Mouse (Mus musculus) c-Kit-positive CD71-negative TER-119-negative erythroid progenitor cells, embryonic 14.5 days (primary cell): Measurements from ENCODE around the gene Acta2.

Experiments
- DNase-seq: peaks from one replicate; pipeline ENCODE4 v3.0.0-alpha.2; 2013; ENCODE audit warnings: low read depth

Acta2 gene

DNA sequence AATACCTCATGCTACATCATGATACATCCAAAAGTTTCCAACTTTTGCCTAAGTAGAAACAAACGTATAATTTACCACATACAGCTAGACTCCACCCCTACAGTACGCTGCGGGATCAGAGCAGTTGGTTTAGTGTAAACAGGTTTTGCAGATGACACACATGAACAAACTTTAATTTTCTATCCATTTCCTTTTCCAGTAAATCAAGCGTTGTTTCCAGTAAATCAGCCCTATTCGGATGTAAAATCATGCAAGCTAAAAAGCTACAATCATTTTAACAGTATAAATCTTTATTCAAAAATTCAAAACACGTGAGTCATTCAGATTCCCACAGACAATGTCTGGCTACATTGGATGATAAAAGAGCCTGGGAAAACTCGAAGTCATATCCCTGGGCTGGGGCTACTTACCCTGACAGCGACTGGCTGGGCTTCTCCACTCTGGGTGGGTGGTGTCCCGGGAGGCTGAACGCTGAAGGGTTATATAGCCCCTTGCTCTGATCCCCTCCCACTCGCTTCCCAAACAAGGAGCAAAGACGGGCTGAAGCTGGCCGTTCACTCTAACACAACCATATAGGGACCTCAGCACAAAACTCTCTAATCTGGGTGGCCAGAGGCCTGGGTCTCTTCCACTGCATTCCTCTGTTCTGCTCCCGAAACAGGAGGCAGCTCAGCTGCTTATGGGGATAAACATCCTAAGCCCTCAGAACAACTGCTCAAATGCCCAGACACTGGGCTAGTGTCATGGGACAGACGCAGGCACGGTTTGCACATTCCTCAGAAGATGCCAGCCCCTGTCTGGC is at the start of gene Acta2:
Gene Acta2, minus strand, starts transcription at position 711 of the 802 bp plus-strand sequence.
- DNase-seq, result no peak

DNA sequence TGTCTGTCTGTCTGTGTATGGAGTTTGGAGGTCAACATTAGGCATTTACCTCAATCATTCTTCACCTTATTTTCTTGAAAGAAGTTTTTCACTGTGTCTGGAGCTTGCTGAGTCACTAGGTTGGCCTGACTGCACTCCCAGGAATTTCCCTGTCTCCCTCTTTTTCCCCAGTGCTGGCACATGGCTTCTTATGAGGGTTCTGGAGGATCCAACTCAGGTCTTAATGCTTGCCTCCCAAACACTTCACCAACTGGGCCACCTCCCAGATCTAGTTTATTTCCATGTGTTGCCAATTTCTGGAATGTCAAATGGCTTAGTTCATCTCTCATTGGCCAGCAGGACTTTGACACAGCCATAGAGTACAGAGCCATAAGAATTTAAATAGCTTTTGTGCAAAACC is 49.5 kb upstream of the Acta2 start:
- DNase-seq, result no peak

DNA sequence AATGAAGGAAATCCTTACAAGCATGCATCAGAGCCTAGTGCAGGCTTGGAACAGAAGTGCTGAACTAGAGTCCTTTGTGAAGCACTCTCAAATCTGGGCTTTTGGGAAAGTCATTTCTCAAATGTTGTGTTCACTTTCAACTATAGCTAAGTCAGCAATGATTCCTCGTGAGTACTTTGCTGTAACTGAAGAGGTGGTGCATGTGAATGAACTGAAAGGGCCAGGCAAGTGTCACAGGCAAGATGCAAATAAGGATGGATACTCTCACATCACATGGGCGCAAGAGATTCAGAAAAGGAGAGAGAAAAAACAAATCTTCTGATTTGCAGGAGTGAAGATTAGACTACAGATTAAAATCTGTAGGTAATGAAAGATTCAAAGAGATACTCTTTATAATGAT is 45.0 kb upstream of the Acta2 start:
- no peak for DNase-seq

DNA sequence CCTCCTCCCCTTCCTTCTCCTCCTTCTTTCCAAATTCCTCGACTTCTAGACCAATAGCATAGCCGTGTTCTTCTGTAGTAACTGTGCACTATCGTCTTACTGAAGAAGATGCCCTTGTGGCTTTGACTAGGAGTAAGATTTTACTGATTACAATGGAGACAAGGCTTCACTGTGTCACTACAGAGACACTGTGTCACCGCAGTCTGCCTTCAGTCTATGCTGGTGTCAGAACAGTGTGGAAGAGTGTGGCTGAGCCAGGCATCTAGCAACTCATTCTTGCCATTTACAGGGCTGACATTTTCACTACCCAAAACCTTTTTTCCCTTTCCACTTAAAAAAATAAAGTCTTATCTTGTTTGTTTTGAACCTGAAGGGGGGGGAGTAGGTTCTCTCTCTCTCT is 43.8 kb upstream of the Acta2 start:
- no peak for DNase-seq

DNA sequence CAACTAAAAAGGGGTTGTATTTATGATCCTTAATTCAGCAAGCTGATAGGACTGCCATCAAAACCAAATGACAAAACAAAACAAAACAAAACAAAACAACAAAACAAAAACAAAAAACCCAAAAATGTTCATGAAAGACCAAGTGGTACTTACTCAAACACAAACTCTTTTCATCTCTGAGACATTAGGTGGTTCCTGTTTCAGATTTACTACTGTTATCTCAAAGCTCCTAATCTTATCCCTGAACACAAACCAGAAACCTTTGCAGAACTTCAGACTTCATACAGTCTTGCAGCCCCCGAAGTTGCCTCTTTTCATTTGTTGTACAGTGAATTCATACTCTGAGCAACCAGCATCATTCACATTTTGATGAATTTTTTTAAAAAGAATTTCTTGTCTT is 43.1 kb upstream of the Acta2 start:
- no peak for DNase-seq

DNA sequence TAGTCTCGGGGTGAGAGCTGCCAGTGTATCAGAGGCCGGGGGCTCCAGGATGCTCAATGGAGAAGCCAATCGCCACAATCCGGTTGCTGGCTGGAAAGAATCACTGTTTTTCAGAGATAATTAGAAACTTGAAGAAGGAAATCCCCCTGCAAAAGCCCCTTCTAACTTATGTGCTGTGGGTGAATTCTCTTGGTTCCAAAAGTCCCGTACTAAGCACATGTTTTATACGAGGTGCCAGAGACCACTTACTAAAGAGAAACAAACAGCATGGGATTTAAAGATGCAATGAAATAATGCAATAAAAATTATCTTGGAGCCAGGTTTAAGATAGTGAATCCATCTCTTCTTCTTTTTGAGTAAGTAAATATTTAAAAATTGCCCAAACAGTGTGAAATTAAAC is 40.1 kb upstream of the Acta2 start:
- no peak for DNase-seq

DNA sequence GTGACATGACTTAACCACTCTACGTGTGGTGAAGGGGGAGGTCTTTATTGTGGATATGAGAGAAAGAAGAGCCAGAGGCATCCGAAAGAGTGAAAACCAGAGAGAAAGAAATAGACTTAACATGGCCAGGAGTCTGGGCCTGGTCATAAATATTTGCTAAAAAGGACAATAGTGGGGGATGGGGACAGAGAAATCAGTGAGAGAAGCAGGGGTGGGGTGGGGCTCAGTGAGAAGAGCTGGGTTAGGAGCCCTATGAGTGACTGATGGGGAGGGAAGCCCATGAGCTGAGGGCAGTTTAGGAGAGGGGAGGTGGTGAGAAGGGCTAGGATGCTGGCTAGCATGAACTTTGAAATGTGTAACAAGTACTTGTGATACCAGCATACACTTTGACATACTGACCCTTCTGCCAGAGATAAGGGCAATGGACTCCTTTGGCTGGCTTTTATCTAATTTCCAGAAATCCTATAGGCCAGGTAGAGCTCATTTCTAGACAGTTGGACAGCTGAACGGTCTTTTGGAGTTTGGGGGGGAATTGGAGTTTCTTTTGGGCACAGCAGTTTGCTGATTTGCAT is 38.1 kb upstream of the Acta2 start:
- DNase-seq, result no peak

DNA sequence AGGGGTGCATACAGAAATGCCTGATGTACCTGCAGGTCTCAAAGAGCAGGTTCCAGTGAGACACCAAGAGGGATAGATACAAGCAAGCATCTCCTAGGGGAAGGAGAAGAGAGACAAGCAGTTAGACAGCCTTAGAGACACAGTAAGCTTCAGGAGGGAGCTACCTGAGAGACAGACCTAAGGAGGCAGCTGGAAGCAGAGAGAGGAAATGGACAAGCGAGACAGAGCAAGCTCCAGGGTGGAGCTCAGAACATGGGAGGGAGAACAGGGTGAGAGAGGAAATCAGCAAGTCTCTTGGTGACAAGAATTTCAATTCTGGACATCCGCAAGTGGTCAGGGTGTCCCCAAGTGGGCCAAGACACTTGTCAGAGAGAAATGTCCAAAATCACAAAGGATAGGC is 37.3 kb upstream of the Acta2 start:
- DNase-seq, result no peak

DNA sequence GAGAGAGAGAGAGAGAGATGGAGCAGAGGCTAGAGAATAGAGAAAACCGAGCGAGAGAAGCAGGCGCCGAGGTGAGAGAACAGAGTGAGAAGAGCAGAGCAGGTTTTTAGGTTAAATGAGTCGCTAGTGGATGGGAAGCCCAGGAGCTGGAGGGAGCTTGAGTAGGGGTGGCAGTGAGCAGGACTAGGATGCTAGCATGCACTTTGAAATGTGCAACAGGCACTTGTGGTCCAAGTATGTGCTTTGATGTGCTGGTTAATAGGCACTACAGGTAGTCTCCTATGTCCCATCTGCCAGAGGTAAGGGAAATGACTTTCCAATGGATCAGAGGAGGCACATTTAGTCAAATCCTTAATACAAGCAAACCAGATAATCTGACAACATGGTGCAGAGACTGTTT is 36.6 kb upstream of the Acta2 start:
- DNase-seq, result no peak

DNA sequence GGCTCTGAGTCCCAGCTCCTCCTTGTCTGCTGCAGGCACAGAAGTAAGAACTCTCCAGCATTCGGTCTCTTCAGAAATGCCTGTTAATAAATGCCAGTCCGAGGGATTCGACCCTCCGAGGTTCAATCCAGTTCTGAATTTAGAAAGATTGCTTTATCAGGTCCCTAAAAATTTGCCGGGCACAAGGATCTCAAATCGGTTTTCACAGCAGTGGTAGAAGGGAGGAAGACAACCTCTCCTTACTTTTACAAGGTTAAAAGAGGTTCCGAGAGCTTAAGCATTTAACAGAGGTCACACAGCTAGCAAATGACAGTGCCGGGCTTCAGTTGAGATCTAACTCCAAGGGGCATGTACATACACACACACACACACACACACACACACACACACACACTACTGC is 36.0 kb upstream of the Acta2 start:
- DNase-seq, result no peak

DNA sequence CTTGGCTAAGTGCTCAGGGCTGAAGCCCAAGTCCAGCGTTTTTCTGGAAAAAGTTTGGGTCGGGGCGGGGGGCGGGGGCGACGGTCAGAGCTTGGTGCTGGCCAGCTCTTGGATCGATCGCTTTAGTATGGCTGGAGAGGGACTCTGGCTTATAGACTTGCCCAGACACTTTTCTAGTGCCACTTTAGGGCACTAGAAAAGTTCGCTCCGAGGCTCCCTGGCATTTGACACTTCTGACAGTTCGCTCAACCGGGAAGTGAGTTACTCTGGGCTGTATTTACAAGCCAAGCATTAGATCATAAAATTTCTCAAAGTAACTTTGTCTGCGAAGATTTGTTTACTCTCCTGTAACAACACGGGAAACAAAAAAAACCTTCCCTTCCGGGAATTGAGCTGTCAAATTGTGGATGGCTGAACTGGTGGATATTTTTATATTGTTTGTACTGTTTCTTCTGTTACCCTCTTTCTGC is 35.5 kb upstream of the Acta2 start:
- DNase-seq, result no peak

DNA sequence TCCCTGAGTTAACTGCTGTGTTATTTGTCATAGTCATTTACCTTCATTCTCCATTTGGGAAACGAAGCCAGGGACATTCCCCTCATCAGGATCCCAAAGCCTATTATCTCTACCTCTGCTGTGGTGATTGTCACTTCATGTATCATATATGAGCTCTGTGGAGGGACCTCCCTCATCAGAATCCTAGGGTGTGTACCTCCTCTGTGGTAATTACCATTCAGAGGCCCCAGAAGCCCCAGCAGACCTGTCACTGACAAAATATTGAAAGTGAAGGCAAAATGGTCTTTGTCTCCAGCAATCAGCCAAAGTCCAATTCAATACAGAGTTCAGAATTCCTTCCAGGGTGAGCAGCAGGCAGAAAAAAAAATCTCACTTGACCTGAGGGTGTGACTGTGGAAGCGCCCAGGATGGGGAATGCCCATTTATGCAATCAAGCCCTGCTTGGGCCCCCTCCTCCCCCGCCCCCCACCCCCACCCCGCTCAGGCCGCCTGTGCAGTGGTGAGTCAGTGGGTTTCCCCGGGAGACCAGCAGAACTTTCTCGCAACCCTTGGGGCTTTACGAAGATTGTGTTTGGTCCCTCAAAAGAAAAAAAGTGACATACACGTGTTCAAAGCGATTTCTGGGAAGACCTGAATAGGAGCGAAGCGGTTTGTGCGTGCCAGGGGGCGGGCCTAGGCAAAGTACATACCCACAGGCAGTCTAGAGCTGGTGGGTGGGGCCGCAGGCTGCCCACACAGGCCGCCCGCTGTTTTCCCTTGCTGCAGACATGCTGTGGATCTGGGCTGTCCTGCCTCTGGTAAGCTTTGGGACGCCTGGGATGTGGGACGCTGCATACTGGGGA is 34.8 kb upstream of the Acta2 start, which contains the start of gene Fas:
Gene Fas, plus strand, starts transcription at position 719 of the 842 bp plus-strand sequence.
- peak; percentile 41 for DNase-seq

DNA sequence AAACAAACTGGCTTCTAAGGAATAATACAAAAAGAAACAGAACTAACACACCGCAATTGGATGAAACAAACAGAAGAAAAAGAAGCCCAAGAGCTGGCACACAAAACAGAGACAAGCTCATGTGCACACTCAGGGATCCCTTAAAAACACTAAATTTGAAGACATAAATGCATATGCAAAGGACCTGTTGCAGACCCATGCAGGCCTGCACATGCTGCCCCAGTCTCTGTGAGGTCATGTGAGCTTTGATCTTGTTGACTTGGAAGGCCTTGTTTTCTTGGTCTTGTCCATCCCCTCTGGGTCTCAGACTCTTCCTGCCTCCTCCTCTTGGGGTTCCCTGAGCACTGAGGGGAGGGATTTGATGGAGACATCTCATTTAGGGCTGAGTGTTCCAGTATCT is 33.3 kb upstream of the Acta2 start:
- DNase-seq, result no peak

DNA sequence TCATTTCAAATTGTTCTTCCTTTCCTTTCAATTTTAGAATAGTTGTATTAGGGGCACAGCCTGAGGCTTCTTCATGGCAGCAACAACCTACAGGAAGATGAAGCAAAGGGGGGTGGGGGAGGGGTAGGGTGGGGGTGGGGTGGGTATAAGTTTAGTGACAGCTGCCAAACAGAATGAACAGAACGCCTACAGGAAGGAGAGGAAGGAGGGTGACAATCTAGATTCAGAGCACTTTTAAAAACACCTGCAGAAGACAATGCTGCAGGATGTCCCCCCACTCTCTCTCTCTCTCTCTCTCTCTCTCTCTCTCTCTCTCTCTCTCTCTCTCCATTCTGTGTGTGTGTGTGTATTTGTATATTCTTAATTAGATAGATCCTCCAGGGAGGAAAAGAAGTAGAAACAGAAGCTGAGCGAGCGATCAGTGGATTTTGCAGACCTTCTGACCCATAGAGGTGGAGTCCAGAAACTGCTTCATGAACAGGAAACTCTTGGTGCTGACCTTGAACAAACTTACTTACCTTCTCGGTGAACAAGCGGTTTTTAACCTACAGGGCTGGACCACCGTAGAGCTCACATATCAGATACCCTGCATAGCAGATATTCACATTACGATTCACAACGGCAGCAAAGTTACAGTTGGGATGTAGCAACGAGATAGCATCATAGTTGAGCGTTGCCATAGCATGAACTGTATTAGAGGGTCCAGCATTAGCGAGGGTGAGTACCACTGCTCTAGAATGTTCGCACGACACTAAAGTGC is 32.4 kb upstream of the Acta2 start:
- DNase-seq, result no peak

DNA sequence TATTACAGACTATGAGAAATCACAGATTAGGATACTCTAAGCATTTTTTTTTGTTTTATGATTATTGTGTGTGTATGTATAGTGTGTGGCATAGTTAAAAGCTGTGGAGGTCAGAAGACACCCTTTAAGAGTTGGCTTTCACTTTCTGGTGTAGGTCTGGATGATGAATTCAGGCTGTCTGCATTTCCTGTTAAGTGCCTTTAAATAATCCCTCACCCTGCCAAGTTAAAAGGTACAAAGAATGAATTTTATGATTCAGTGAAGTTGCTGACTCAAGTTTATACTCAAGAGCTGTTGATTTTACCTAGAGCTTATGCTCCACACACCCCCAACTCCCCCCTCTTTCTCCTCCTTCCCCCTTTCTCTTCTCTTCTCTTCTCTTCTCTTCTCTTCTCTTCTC is 31.8 kb upstream of the Acta2 start:
- DNase-seq, result no peak

DNA sequence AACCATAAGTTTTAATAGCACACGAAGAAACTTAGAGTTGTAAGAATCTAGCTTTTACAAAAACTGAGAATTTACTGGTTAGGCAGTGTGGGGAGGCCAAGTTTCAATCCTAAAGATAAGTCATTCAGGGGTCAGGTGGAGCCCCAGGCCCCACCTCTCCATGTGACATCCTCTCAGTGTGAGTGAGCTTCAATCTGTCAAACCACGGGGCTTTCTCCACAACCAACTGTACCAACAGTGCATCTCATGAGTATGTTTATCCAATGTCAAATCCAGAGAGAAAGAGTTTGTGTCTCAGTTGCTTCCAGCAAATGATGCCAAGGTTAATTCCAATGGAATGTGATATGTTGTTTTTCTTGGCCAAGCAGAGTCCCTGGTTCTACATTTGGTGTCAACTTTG is 29.4 kb upstream of the Acta2 start:
- DNase-seq, result no peak

DNA sequence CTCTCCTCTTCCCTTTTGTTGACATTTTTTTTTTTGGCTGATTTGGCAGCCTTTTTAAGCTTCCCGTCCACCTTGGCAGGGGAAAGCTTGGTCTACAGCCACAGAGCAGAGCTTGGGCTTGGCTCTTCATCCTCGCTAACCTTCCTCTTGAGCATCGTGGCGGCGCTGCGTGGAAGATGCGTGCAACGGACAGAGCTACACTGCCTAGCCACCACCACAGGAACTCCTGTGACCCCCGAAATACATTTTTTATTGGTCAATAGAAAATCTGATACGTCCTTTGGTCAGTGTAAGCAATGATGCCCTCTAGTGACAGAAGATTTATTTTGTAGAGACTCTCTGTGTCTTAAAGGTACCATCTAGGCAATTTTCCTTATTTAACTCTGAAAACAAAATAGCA is 29.0 kb upstream of the Acta2 start:
- DNase-seq, result no peak

DNA sequence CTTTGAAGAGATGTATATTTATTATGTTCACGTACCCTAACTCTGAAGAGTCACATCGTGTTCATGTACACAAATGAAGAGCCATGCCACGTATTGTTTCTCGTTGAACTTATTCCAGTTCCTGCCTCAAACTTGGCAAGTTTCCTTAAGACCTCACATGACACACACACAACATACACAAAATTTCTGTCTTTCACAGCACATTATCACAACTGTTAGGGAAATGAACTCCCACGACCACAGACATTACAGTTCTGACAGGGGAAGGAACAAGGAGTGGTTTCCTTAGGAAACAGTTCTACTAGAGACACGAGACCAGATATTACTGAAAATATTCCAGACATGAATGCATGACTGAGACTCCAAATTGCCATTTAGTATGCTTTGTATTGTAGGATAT is 28.2 kb upstream of the Acta2 start:
- DNase-seq, result no peak

DNA sequence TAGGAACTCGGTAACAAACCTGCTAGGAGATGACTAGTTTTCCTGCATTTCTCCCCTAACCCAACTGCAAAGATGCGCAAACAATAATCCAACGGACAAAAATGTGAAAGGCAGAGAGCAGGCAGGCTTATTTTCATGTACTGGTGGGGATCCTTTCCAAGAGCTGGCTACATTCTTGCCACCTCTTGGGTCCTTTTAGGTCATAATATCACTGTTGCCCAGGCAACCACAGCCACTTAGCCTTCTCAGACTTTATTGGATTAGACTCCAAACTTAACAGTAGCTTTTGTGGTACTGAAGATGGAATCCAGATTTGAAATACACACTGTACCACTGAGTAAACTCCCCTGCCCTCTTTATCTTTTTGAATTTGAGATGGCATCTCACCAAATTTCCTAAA is 22.7 kb upstream of the Acta2 start:
- no peak for DNase-seq

DNA sequence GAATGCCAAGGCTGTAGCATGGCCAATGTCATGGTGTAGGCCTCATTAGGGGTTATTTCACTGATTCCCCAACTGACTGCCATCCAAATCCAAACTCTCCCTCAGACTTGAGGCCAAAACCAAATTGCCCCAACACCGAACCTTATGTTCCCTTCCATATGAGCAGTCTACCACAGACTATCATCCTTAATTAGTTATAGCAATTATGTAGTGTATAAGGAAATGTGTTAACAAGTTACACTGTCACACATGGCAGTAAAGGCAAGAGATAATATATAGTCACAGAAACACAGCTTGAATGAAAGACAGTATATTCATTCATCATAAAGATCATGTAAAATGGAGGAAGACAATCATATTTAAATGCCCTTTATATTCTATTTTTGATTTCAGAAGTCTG is 17.7 kb upstream of the Acta2 start:
- no peak for DNase-seq

DNA sequence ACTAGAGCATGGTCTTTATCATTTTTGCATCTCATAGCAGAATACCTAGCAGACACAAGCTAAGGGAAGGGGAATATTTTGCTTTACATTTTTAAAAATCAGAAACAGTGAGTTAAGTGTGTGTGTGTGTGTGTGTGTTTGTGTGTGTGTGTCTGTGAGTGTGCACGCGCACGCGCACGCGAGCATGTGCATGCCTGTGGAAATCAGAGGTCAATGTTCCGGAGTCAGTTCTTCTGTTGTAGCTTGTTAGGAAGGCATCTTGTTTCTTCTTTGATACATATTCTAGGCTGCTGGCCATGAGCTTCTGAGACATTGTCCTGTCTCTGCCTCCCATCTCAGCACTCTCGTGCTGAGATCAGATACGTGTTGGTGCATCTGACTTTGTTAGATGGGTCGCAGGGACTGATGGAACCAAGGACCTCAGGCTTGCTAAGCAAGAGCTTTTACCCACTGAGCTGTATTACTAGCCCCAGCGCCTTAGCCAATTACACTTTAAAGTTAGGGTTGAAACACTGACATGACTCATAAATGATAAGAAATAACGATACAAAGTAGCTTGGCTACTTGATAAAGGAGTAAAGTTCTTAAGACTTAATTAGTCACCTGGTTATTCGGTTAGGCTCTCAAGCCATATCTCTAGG is 15.6 kb upstream of the Acta2 start:
- DNase-seq, result no peak
